Mouse (Mus musculus): Measurements from ENCODE around the gene Pard3b. TPM values are rescaled to one million over a fixed set of nuclear protein-coding genes. Genes with fewer than 3 reads are reported as not detected.

Gene Pard3b
- polyA plus RNA-seq, 1 experiment from 2014 or later, result 19.6 TPM

GRCm38 (mm10) chr1:62190786-62191185, 552.2 kb downstream of the Pard3b start:
- ATAC-seq (ENCODE audit: insufficient read depth) (no peak), DNase-seq (no peak)
- Histone ChIP-seq H3K4me2 (no peak overlapping the region), H3K27ac (ENCODE audit: low read depth) (no peak overlapping the region), H3K27me3 (ENCODE audit: insufficient read depth, low read length) (no peaks in the 10 kb centered on the region), H3K36me3 (ENCODE audit: insufficient read depth) (no peaks in the 10 kb centered on the region), H3K4me1 (ENCODE audit: insufficient read depth) (no peaks in the 10 kb centered on the region), H3K4me3 (ENCODE audit: low read depth, low read length) (no peak overlapping the region), H3K9me3 (ENCODE audit: low read depth, low read length) (no peaks in the 10 kb centered on the region), H3K9ac (no peak overlapping the region)
- 68% methylated on average over 1 of the region's 1 CpGs for WGBS
- TF ChIP-seq CTCF (IDR thresholded peaks at IDR 0.05; ENCODE audit: low read depth), result no peak

GRCm38 (mm10) chr1:62197515-62197914, 558.9 kb downstream of the Pard3b start:
- Histone ChIP-seq H3K4me1 (ENCODE audit: insufficient read depth) (no peaks in the 10 kb centered on the region), H3K9me3 (ENCODE audit: low read depth, low read length) (no peaks in the 10 kb centered on the region), H3K36me3 (ENCODE audit: insufficient read depth) (no peaks in the 10 kb centered on the region), H3K4me3 (ENCODE audit: low read depth, low read length) (no peak overlapping the region), H3K27me3 (ENCODE audit: insufficient read depth, low read length) (no peaks in the 10 kb centered on the region), H3K27ac (ENCODE audit: low read depth) (no peak overlapping the region), H3K9ac (no peak overlapping the region), H3K4me2 (no peak overlapping the region)
- ATAC-seq (ENCODE audit: insufficient read depth), result no peak
- TF ChIP-seq CTCF (IDR thresholded peaks at IDR 0.05; ENCODE audit: low read depth), result no peak
- 41% methylated on average over 8 of the region's 8 CpGs for WGBS
- peak; percentile 34 for DNase-seq

- no peaks in the 10 kb centered on the region for H3K36me3 ChIP-seq (ENCODE audit: insufficient read depth)
- WGBS, result 78% methylated on average over 1 of the region's 1 CpGs
- no peak overlapping the region for H3K4me3 ChIP-seq (ENCODE audit: low read depth, low read length)
- ATAC-seq (ENCODE audit: insufficient read depth) (no peak), DNase-seq (no peak)
- no peak overlapping the region for H3K27ac ChIP-seq (ENCODE audit: low read depth)
- no peak overlapping the region for H3K4me2 ChIP-seq
- no peaks in the 10 kb centered on the region for H3K9me3 ChIP-seq (ENCODE audit: low read depth, low read length)
- no peak overlapping the region for H3K9ac ChIP-seq
- no peak for TF ChIP-seq CTCF (IDR thresholded peaks at IDR 0.05; ENCODE audit: low read depth)
- H3K27me3 ChIP-seq (ENCODE audit: insufficient read depth, low read length), result no peaks in the 10 kb centered on the region
- H3K4me1 ChIP-seq (ENCODE audit: insufficient read depth), result no peaks in the 10 kb centered on the region
Measured at GRCm38 (mm10) chr1:62200919-62201318, 562.3 kb downstream of the Pard3b start.

- Histone ChIP-seq H3K4me3 (ENCODE audit: low read depth, low read length) (no peak overlapping the region), H3K27me3 (ENCODE audit: insufficient read depth, low read length) (no peaks in the 10 kb centered on the region), H3K4me2 (no peak overlapping the region), H3K36me3 (ENCODE audit: insufficient read depth) (no peaks in the 10 kb centered on the region), H3K9me3 (ENCODE audit: low read depth, low read length) (no peaks in the 10 kb centered on the region), H3K4me1 (ENCODE audit: insufficient read depth) (no peaks in the 10 kb centered on the region), H3K9ac (no peak overlapping the region), H3K27ac (ENCODE audit: low read depth) (no peak overlapping the region)
- 58% methylated on average over 2 of the region's 2 CpGs for WGBS
- DNase-seq (no peak), ATAC-seq (ENCODE audit: insufficient read depth) (no peak)
- no peak for TF ChIP-seq CTCF (IDR thresholded peaks at IDR 0.05; ENCODE audit: low read depth)
Measured at GRCm38 (mm10) chr1:62201686-62202257, 563.1 kb downstream of the Pard3b start.

- no peak overlapping the region for H3K27ac ChIP-seq (ENCODE audit: low read depth)
- no peaks in the 10 kb centered on the region for H3K4me1 ChIP-seq (ENCODE audit: insufficient read depth)
- 94% methylated on average over 2 of the region's 2 CpGs for WGBS
- no peaks in the 10 kb centered on the region for H3K36me3 ChIP-seq (ENCODE audit: insufficient read depth)
- TF ChIP-seq CTCF (IDR thresholded peaks at IDR 0.05; ENCODE audit: low read depth), result no peak
- H3K27me3 ChIP-seq (ENCODE audit: insufficient read depth, low read length), result no peaks in the 10 kb centered on the region
- ATAC-seq (ENCODE audit: insufficient read depth) (no peak), DNase-seq (no peak)
- no peak overlapping the region for H3K9ac ChIP-seq
- H3K4me2 ChIP-seq, result no peak overlapping the region
- H3K4me3 ChIP-seq (ENCODE audit: low read depth, low read length), result no peak overlapping the region
- no peaks in the 10 kb centered on the region for H3K9me3 ChIP-seq (ENCODE audit: low read depth, low read length)
Measured at GRCm38 (mm10) chr1:62213285-62213684, 574.7 kb downstream of the Pard3b start.

GRCm38 (mm10) chr1:62215842-62216241, 577.2 kb downstream of the Pard3b start:
- Histone ChIP-seq H3K4me3 (ENCODE audit: low read depth, low read length) (no peak overlapping the region), H3K27me3 (ENCODE audit: insufficient read depth, low read length) (no peaks in the 10 kb centered on the region), H3K4me2 (no peak overlapping the region), H3K27ac (ENCODE audit: low read depth) (no peak overlapping the region), H3K9me3 (ENCODE audit: low read depth, low read length) (no peaks in the 10 kb centered on the region), H3K4me1 (ENCODE audit: insufficient read depth) (no peaks in the 10 kb centered on the region), H3K36me3 (ENCODE audit: insufficient read depth) (no peaks in the 10 kb centered on the region), H3K9ac (no peak overlapping the region)
- no peak for DNase-seq
- 68% methylated on average over 2 of the region's 2 CpGs for WGBS
- no peak for TF ChIP-seq CTCF (IDR thresholded peaks at IDR 0.05; ENCODE audit: low read depth)
- ATAC-seq (ENCODE audit: insufficient read depth), result no peak

- Histone ChIP-seq H3K36me3 (ENCODE audit: insufficient read depth) (no peaks in the 10 kb centered on the region), H3K27ac (ENCODE audit: low read depth) (no peak overlapping the region), H3K9me3 (ENCODE audit: low read depth, low read length) (no peaks in the 10 kb centered on the region), H3K9ac (no peak overlapping the region), H3K4me1 (ENCODE audit: insufficient read depth) (no peaks in the 10 kb centered on the region), H3K4me2 (no peak overlapping the region), H3K4me3 (ENCODE audit: low read depth, low read length) (no peak overlapping the region), H3K27me3 (ENCODE audit: insufficient read depth, low read length) (no peaks in the 10 kb centered on the region)
- no peak for TF ChIP-seq CTCF (IDR thresholded peaks at IDR 0.05; ENCODE audit: low read depth)
- ATAC-seq (ENCODE audit: insufficient read depth) (no peak), DNase-seq (no peak)
- WGBS, result 77% methylated on average over 4 of the region's 4 CpGs
Measured at GRCm38 (mm10) chr1:62216568-62216967, 577.9 kb downstream of the Pard3b start.

- Histone ChIP-seq H3K36me3 (ENCODE audit: insufficient read depth) (no peaks in the 10 kb centered on the region), H3K27me3 (ENCODE audit: insufficient read depth, low read length) (no peaks in the 10 kb centered on the region), H3K9ac (no peak overlapping the region), H3K4me2 (no peak overlapping the region), H3K27ac (ENCODE audit: low read depth) (no peak overlapping the region), H3K4me3 (ENCODE audit: low read depth, low read length) (no peak overlapping the region), H3K4me1 (ENCODE audit: insufficient read depth) (no peaks in the 10 kb centered on the region), H3K9me3 (ENCODE audit: low read depth, low read length) (no peaks in the 10 kb centered on the region)
- 70% methylated on average over 5 of the region's 5 CpGs for WGBS
- no peak for DNase-seq
- TF ChIP-seq CTCF (IDR thresholded peaks at IDR 0.05; ENCODE audit: low read depth), result no peak
- ATAC-seq (ENCODE audit: insufficient read depth), result no peak
Measured at GRCm38 (mm10) chr1:62229129-62229528, 590.5 kb downstream of the Pard3b start.

All from lung, embryonic 14.5 days (tissue).